Mouse (Mus musculus) small intestine, adult 2 months (tissue): ENCODE data around the gene Ltb4r1. TPM values are rescaled to one million over a fixed set of nuclear protein-coding genes. Genes with fewer than 3 reads are reported as not detected.
A peak's percentile ranks its signal among the peaks of the same experiment; 100 is the strongest.
"Not testable (repeated sequence)": the region's sequence is repeated elsewhere in the genome, so short reads cannot be mapped to it uniquely, and the experiment has no call there.

ENCODE experiments used
- H3K27ac ChIP-seq: fragments of 200-500 bp; 2 replicates; pipeline ENCODE4 v1.5.1; 2012; ENCODE audit warnings: low read depth, low read length, control low read depth, inconsistent platforms; ENCODE audit not compliant: insufficient read depth
- H3K27me3 ChIP-seq: fragments of 200-500 bp; 2 replicates; pipeline ENCODE4 v1.6.1; 2012; ENCODE audit warnings: mild to moderate bottlenecking, moderate library complexity, low read length, inconsistent platforms; ENCODE audit not compliant: control insufficient read depth, insufficient read depth
- H3K36me3 ChIP-seq: fragments of 200-500 bp; 2 replicates; pipeline ENCODE4 v1.6.1; 2012; ENCODE audit warnings: mild to moderate bottlenecking, low read length, control low read depth, inconsistent platforms; ENCODE audit not compliant: control insufficient read depth, insufficient read depth
- H3K4me1 ChIP-seq: fragments of 200-500 bp; 2 replicates; pipeline ENCODE4 v1.6.1; 2012; ENCODE audit warnings: low read length, inconsistent platforms, mixed read lengths; ENCODE audit not compliant: control insufficient read depth, insufficient read depth, insufficient read length
- H3K4me3 ChIP-seq: fragments of 200-500 bp; 2 replicates; pipeline ENCODE4 v1.5.1; 2012; ENCODE audit warnings: low read depth, mild to moderate bottlenecking, control low read depth, inconsistent platforms, low read length, moderate library complexity
- CTCF ChIP-seq: fragments of 200-500 bp; IDR thresholded peaks from 2 replicates; pipeline ENCODE4 v1.5.1; 2012; ENCODE audit warnings: low read depth, mild to moderate bottlenecking, control low read depth, inconsistent platforms, low read length, moderate library complexity, mixed read lengths; ENCODE audit not compliant: insufficient replicate concordance, insufficient read length; ENCODE audit errors: extremely low read depth
- POLR2A ChIP-seq: fragments of 200-500 bp; IDR thresholded peaks from 2 replicates; pipeline ENCODE4 v1.6.1; 2012; ENCODE audit warnings: low read depth, mild to moderate bottlenecking, control low read depth, inconsistent platforms, low read length, moderate library complexity
- WGBS: fragments of 180-500 bp; shearing (Covaris S2); methylation state at CpG from one replicate; pipeline ENCODE4 v1.1.7; 2018; 5-methylcytosine and 5-hydroxymethylcytosine counted together
- polyA plus RNA-seq: library from polyadenylated mRNA; depleted of rRNA; stranded (reverse); fragments of >200 nt; gene quantifications from 2 replicates; pipeline ENCODE4 v1.2.3, GENCODE M21; 2012

Ltb4r1 gene
- polyA plus RNA-seq, 1 experiment = 25.3 TPM

GRCm38 (mm10) chr14:55745861-55746237 is 19.9 kb upstream of the Ltb4r1 start:
- TF ChIP-seq POLR2A = no peak
- no peak for TF ChIP-seq CTCF
- peak overlapping the region; percentile 89 for H3K4me3 ChIP-seq
- under 1% methylated on average over 31 of the region's 31 CpGs for WGBS
- peaks cover 8% of the 10 kb centered on the region for H3K4me1 ChIP-seq
- no peak overlapping the region for H3K27ac ChIP-seq
- no peaks in the 10 kb centered on the region for H3K27me3 ChIP-seq
- H3K36me3 ChIP-seq = peaks cover 24% of the 10 kb centered on the region

- peaks cover 29% of the 10 kb centered on the region for H3K36me3 ChIP-seq
- 77% methylated on average over 10 of the region's 10 CpGs for WGBS
- H3K4me3 ChIP-seq = 0 out of 2 replicates have a peak overlapping the region, but pooled peaks have one; percentile 1
Observed at GRCm38 (mm10) chr14:55747051-55747847, 18.5 kb upstream of the Ltb4r1 start.

GRCm38 (mm10) chr14:55757566-55757965 is 8.2 kb upstream of the Ltb4r1 start:
- WGBS = 23% methylated on average over 6 of the region's 6 CpGs
- H3K36me3 ChIP-seq = peaks cover 38% of the 10 kb centered on the region
- H3K4me1 ChIP-seq = peaks cover 6% of the 10 kb centered on the region
- H3K4me3 ChIP-seq = peak overlapping the region; percentile 68
- TF ChIP-seq CTCF (no peak), POLR2A (peak; percentile 14; the same call in 1 of the 2 replicates)
- H3K27ac ChIP-seq = peak overlapping the region; percentile 100
- 0 out of 2 replicates have a peak, but pooled peaks cover 9% of the 10 kb centered on the region for H3K27me3 ChIP-seq

More at GRCm38 (mm10) chr14:55747051-55747847, 18.5 kb upstream of the Ltb4r1 start:
- Histone ChIP-seq H3K27me3 (no peaks in the 10 kb centered on the region), H3K4me1 (peaks cover 8% of the 10 kb centered on the region), H3K27ac (no peak overlapping the region)
- TF ChIP-seq POLR2A (no peak), CTCF (no peak)

GRCm38 (mm10) chr14:55758363-55758784 is 7.4 kb upstream of the Ltb4r1 start, which contains the start of gene Cideb:
Gene Cideb (minus strand): TSS chr14:55758458.
- WGBS = 6% methylated on average over 8 of the region's 8 CpGs
- Histone ChIP-seq H3K4me3 (peak within 1 kb of the TSS; percentile 68), H3K36me3 (peaks cover 30% of the 10 kb centered on the region), H3K27ac (peak within 1 kb of the TSS; percentile 100), H3K4me1 (peaks cover 6% of the 10 kb centered on the region), H3K27me3 (0 out of 2 replicates have a peak, but pooled peaks cover 13% of the 10 kb centered on the region)
- TF ChIP-seq CTCF (peak; percentile 68; the same call in 1 of the 2 replicates), POLR2A (no peak)

GRCm38 (mm10) chr14:55760156-55760555 is 5.6 kb upstream of the Ltb4r1 start:
- H3K4me3 ChIP-seq, H3K27ac ChIP-seq, H3K4me1 ChIP-seq: not testable (repeated sequence)
- 0% methylated on average over 6 of the region's 6 CpGs for WGBS
- peaks cover 13% of the 10 kb centered on the region for H3K36me3 ChIP-seq
- H3K27me3 ChIP-seq = 0 out of 2 replicates have a peak, but pooled peaks cover 13% of the 10 kb centered on the region
- TF ChIP-seq CTCF = peak; percentile 63; the same call in 1 of the 2 replicates

GRCm38 (mm10) chr14:55761163-55761562 is 4.6 kb upstream of the Ltb4r1 start, which contains the start of gene Ltb4r2:
Gene Ltb4r2 (plus strand): TSS chr14:55761428.
- Histone ChIP-seq H3K4me1 (peaks cover 6% of the 10 kb centered on the region), H3K27me3 (0 out of 2 replicates have a peak, but pooled peaks cover 13% of the 10 kb centered on the region), H3K27ac (no peak within 1 kb of the TSS), H3K4me3 (peak within 1 kb of the TSS; percentile 60), H3K36me3 (peaks cover 3% of the 10 kb centered on the region)
- WGBS = 92% methylated on average over 6 of the region's 6 CpGs
- TF ChIP-seq CTCF (no peak), POLR2A (no peak)
